Mouse (Mus musculus): ENCODE data around the gene Ccnyl1.

DNA sequence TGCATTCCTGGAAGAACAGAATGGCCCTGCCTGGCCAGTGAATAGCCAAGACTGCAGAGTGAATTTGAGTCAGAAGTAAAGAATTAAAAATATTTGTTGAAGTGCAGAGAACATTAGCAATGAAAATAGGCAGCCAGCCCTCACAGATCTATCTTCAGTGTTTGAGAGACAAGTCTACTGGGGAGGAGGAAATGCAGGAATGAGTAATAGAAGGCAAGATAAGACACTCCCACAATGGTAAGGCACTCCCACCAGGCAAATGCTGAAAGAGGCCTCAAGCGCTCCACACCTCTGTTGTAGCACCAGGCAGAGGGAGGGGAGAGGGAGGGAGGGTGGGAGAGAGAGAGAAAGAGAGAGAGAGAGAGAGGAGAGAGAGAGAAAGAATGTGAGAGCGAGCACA lies 25.2 kb downstream of the Ccnyl1 start:
- TF ChIP-seq CTCF (conservative IDR thresholded peaks at IDR 0.05; ENCODE audit: insufficient read depth, insufficient read length, low read depth, low read length): no peak
- no peak for TF ChIP-seq POLR2A (IDR thresholded peaks at IDR 0.05; ENCODE audit: low read depth, low read length)

All from kidney, adult 2 months (tissue).